Mouse (Mus musculus) T-helper 2 cell (primary cell): ENCODE results near the gene Aunip.

Experiments
- in situ Hi-C: fragments of 300-600 bp; cut with MboI, MseI; formaldehyde crosslinking; loops from one replicate; pipeline ENCODE4 v1.15.1; 2025; ENCODE audit warnings: high pct_unique_total_duplicates

Gene Aunip

GRCm38 (mm10) chr4:134514309-134514930 lies 3.6 kb downstream of the Aunip start:
- in situ Hi-C loops = no loop called here

GRCm38 (mm10) chr4:134515614-134516013 lies 4.8 kb downstream of the Aunip start:
- in situ Hi-C loops = no loop called here

- in situ Hi-C loops = no loop called here
Measured at GRCm38 (mm10) chr4:134516981-134517380, 6.2 kb downstream of the Aunip start.

GRCm38 (mm10) chr4:134517719-134518118 lies 6.9 kb downstream of the Aunip start:
- in situ Hi-C loops = no loop called here

GRCm38 (mm10) chr4:134518541-134518940 lies 7.7 kb downstream of the Aunip start:
- in situ Hi-C loops = no loop called here

GRCm38 (mm10) chr4:134519281-134519680 lies 8.5 kb downstream of the Aunip start:
- in situ Hi-C loops = no loop called here

- in situ Hi-C loops = no loop called here
Measured at GRCm38 (mm10) chr4:134523447-134523846, 12.6 kb downstream of the Aunip start.

GRCm38 (mm10) chr4:134525806-134526205 lies 15.0 kb downstream of the Aunip start:
- in situ Hi-C loops = no loop called here

GRCm38 (mm10) chr4:134526220-134526619 lies 15.4 kb downstream of the Aunip start:
- in situ Hi-C loops = no loop called here

GRCm38 (mm10) chr4:134532928-134533327 lies 22.1 kb downstream of the Aunip start:
- in situ Hi-C loops = no loop called here

GRCm38 (mm10) chr4:134533421-134533820 lies 22.6 kb downstream of the Aunip start:
- in situ Hi-C loops = no loop called here

GRCm38 (mm10) chr4:134534124-134534886 lies 23.5 kb downstream of the Aunip start:
- in situ Hi-C loops = no loop called here

GRCm38 (mm10) chr4:134534932-134535786 lies 24.4 kb downstream of the Aunip start, which contains the start of gene Mtfr1l:
TSS of gene Mtfr1l (minus strand) at chr4:134535387.
- in situ Hi-C loops = no loop called here

- in situ Hi-C loops = no loop called here
Measured at GRCm38 (mm10) chr4:134535787-134536151, 25.0 kb downstream of the Aunip start.

GRCm38 (mm10) chr4:134538997-134539580 lies 28.3 kb downstream of the Aunip start:
- in situ Hi-C loops = no loop called here

GRCm38 (mm10) chr4:134542726-134543125 lies 31.9 kb downstream of the Aunip start:
- in situ Hi-C loops = loop anchor here (5.0 kb wide), 1 partner anchor 170 kb away; no protein-coding TSS in a partner anchor

- in situ Hi-C loops = loop anchor here (5.0 kb wide), 1 partner anchor 169 kb away; no protein-coding TSS in a partner anchor
Measured at GRCm38 (mm10) chr4:134543261-134543660, 32.5 kb downstream of the Aunip start.

GRCm38 (mm10) chr4:134546814-134547705 lies 36.3 kb downstream of the Aunip start:
- in situ Hi-C loops = no loop called here

GRCm38 (mm10) chr4:134548169-134548938 lies 37.6 kb downstream of the Aunip start:
- in situ Hi-C loops = no loop called here

GRCm38 (mm10) chr4:134549899-134550298 lies 39.1 kb downstream of the Aunip start:
- in situ Hi-C loops = no loop called here
